Mouse (Mus musculus) brown adipose tissue, adult 24 weeks (tissue): ENCODE data around the gene Unc5b. TPM values are rescaled to one million over a fixed set of nuclear protein-coding genes. Genes with fewer than 3 reads are reported as not detected.

ENCODE experiments used
- H3K27ac ChIP-seq: fragments of 200-500 bp; replicated peaks from 2 replicates; pipeline ENCODE4 v1.5.1; 2012; ENCODE audit warnings: low read depth, mild to moderate bottlenecking, low read length
- H3K4me1 ChIP-seq: fragments of 200-500 bp; 2 replicates; pipeline ENCODE4 v1.6.1; 2012; ENCODE audit warnings: low read length, mixed read lengths; ENCODE audit not compliant: control insufficient read depth, insufficient read depth, insufficient read length
- H3K4me3 ChIP-seq: fragments of 200-500 bp; 2 replicates; pipeline ENCODE4 v1.5.1; 2012; ENCODE audit warnings: low read depth, mild to moderate bottlenecking, low read length, moderate library complexity; ENCODE audit not compliant: insufficient read depth
- polyA plus RNA-seq: library from polyadenylated mRNA; stranded (reverse); fragments of >200 nt; gene quantifications from 2 replicates; pipeline ENCODE4 v1.2.4, GENCODE M21; 2012; ENCODE audit not compliant: missing spikeins, insufficient read depth, insufficient read length

Gene Unc5b
- polyA plus RNA-seq, 1 experiment = 1.7 TPM

- H3K4me3 ChIP-seq = peak overlapping the region; percentile 52
- H3K4me1 ChIP-seq = peaks cover 11% of the 10 kb centered on the region; the same call in 1 of the 2 replicates
- no peak overlapping the region for H3K27ac ChIP-seq
Observed at GRCm38 (mm10) chr10:60826461-60827237, 4.7 kb downstream of the Unc5b start.

- H3K4me3 ChIP-seq = no peak overlapping the region
- peaks cover 11% of the 10 kb centered on the region for H3K4me1 ChIP-seq
- no peak overlapping the region for H3K27ac ChIP-seq
Observed at GRCm38 (mm10) chr10:60825955-60826354, 5.4 kb downstream of the Unc5b start.

GRCm38 (mm10) chr10:60823744-60824143, 7.6 kb downstream of the Unc5b start:
- H3K4me1 ChIP-seq = peaks cover 25% of the 10 kb centered on the region

GRCm38 (mm10) chr10:60822641-60823425, 8.5 kb downstream of the Unc5b start:
- Histone ChIP-seq H3K4me3 (no peak overlapping the region), H3K27ac (no peak overlapping the region), H3K4me1 (peaks cover 27% of the 10 kb centered on the region)

More at GRCm38 (mm10) chr10:60823744-60824143, 7.6 kb downstream of the Unc5b start:
- H3K27ac ChIP-seq = no peak overlapping the region
- H3K4me3 ChIP-seq = no peak overlapping the region

- H3K27ac ChIP-seq = no peak overlapping the region
- peaks cover 34% of the 10 kb centered on the region for H3K4me1 ChIP-seq
Observed at GRCm38 (mm10) chr10:60821736-60822358, 9.5 kb downstream of the Unc5b start.

GRCm38 (mm10) chr10:60821311-60821710, 10.1 kb downstream of the Unc5b start:
- H3K4me1 ChIP-seq = peaks cover 35% of the 10 kb centered on the region
- no peak overlapping the region for H3K4me3 ChIP-seq
- H3K27ac ChIP-seq = no peak overlapping the region

More at GRCm38 (mm10) chr10:60821736-60822358, 9.5 kb downstream of the Unc5b start:
- H3K4me3 ChIP-seq = no peak overlapping the region

DNA sequence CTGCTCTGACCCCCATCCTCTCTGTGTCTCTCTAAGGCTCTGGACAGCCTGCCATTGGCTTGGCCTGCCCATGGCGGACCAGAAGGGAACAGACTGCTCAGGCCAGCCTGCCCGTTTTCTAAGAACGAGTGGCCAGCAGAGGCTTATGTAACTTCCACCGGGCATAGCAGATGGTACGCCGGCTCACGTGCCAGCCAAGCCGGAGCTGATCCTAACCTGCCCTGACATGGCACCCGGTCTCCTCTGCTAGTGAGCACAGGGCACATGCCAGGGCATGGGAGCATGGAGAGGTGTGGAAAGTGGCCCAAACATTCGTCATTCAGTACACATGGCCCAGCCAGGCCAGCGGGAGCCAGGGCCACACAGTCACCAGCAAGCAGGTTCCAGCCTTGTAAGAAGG, 10.8 kb downstream of the Unc5b start:
- Histone ChIP-seq H3K4me3 (no peak overlapping the region), H3K4me1 (peaks cover 40% of the 10 kb centered on the region), H3K27ac (no peak overlapping the region)

DNA sequence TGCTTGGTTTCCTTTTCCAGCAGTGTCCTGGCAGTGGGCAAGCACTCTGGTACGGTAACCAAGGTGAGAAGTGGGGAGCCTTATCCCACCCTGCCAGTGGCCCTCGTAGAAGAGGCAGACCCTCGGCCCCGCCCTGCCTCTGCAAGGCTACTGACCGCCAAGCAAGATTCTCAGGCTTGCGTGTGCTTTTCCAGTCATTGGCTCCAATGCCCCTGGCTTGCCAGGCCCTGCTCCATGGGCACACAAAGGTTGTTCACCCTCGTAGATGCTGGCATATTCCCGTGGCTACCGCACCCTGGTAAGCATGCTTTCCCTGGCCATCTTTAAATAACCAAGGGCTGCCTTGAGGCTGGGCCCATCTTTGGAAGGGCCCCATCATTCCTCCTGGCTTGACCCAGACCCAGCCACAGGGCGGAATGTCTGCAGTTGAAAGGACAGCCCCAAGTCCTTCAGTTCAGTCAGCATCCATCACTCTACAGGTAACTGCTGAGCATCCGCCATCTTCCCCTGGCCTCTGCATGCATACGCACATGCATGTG, 11.7 kb downstream of the Unc5b start:
- peaks cover 40% of the 10 kb centered on the region for H3K4me1 ChIP-seq
- H3K27ac ChIP-seq = no peak overlapping the region
- no peak overlapping the region for H3K4me3 ChIP-seq

DNA sequence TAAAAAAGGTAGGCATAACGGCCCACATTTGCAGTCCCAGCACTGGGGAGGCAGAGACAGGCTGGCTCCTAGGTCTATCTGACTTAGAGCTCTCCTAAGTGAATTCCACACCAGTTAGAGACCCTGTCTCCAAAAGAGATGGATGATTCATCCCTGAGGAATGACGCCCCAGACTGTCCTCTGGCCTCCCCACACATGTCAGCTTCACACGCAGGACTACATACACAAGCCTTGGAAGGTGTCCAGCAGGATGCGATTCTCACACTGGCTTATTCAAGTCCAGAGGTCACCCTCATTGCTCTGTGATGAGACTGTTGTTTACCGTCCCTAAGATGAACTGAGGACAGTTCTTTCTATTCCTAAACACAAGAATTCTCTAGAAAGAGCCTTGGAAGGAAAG, 12.2 kb downstream of the Unc5b start:
- H3K4me1 ChIP-seq = peaks cover 37% of the 10 kb centered on the region
- no peak overlapping the region for H3K27ac ChIP-seq
- no peak overlapping the region for H3K4me3 ChIP-seq

DNA sequence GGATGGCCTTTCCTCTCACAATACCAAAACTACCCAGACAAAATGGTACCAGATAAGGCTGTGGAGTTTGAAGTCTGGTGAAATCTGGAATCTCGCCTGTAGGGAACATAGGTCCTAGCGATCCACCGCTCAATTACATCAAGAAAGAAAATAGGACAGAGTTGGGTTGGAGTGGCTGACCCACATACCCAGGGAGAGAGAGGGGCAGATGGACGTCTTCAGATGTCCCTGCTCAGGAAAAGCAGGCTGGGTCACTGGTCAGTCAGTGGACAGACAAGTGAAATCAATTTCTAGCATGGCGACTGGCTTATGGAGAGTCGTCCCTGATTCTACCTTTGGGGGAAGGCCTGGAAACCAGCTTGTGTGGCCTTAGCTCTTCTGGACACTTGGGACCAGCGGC, 12.7 kb downstream of the Unc5b start:
- Histone ChIP-seq H3K27ac (no peak overlapping the region), H3K4me3 (no peak overlapping the region), H3K4me1 (peaks cover 37% of the 10 kb centered on the region)

GRCm38 (mm10) chr10:60817868-60818267, 13.5 kb downstream of the Unc5b start:
- no peak overlapping the region for H3K4me3 ChIP-seq
- H3K27ac ChIP-seq = no peak overlapping the region
- H3K4me1 ChIP-seq = peaks cover 37% of the 10 kb centered on the region

DNA sequence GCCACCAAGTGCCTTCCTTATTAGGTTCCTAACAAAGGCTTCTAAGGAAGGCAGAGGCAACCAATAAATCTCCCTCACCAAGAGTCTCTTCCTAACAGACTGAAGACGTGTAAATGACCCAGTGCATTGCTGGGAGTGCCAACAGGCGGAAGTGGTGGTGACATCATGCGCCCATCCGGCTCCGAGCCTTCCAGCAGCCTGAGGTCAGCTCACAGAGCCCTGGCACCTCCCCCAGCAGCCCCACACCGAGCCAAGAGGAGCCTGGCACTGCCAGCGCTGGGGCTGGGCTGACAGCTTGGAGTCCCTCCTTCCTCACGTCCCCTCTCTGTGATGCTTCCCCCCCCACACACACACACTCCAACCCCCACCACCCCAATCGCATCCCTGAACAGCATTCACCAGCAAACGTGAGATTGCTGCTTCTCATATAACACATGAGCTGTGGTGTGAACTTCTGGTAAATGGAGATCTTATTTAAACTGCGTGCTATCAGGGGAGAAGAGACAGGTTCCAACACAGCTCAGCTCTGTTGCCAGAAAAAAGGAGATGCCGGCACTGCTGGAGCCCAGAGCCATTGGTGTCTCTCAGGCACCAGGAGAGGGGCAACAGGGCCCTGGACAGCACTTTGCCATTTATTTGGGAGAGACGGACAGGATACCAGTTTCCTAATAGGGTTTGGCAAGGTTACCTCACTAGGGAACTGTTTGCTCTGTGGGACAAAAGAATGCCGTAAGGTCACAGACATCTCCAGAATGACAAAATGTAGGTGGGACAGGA, 14.3 kb downstream of the Unc5b start:
- H3K4me1 ChIP-seq = peaks cover 38% of the 10 kb centered on the region
- no peak overlapping the region; the same call in 1 of the 2 replicates for H3K4me3 ChIP-seq
- H3K27ac ChIP-seq = 0 out of 2 replicates have a peak overlapping the region, but pooled peaks have one; percentile 16

DNA sequence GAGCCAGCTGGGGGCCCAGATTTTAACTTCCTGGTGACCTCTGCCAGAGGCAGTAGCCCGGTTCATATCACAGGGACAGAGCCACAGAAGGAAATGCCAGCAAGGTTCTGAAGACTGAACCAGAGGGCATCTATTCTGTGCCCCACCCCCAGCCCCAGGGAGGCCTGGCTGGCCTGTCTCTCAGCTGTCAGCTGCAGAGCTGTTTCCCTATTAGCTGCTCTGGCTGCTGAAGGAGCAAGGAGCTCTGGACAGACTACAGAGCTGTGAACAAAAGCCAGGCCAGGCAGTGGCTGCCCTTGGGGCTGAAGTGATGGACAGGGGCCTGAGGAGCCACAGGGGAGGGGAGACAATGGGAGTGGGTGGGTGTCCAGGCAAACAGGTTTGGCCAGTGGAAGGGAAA, 15.5 kb downstream of the Unc5b start:
- H3K27ac ChIP-seq = no peak overlapping the region
- peaks cover 35% of the 10 kb centered on the region for H3K4me1 ChIP-seq

GRCm38 (mm10) chr10:60815059-60815458, 16.3 kb downstream of the Unc5b start:
- H3K4me3 ChIP-seq = no peak overlapping the region
- H3K4me1 ChIP-seq = peaks cover 28% of the 10 kb centered on the region
- no peak overlapping the region for H3K27ac ChIP-seq

More for the DNA sequence above, 15.5 kb downstream of the Unc5b start:
- no peak overlapping the region for H3K4me3 ChIP-seq
